Mouse (Mus musculus): ENCODE results near the gene Tuba1b. TPM values are rescaled to one million over a fixed set of nuclear protein-coding genes. Genes with fewer than 3 reads are reported as not detected.

The Tuba1b gene
- 1,224 TPM for polyA plus RNA-seq (2015; fragmentation: Illumina TruSeq; extraction: RNeasy Lipid Tissue Mini Kit (QIAGEN cat#74804); ENCODE audit: low read depth, low replicate concordance)

DNA sequence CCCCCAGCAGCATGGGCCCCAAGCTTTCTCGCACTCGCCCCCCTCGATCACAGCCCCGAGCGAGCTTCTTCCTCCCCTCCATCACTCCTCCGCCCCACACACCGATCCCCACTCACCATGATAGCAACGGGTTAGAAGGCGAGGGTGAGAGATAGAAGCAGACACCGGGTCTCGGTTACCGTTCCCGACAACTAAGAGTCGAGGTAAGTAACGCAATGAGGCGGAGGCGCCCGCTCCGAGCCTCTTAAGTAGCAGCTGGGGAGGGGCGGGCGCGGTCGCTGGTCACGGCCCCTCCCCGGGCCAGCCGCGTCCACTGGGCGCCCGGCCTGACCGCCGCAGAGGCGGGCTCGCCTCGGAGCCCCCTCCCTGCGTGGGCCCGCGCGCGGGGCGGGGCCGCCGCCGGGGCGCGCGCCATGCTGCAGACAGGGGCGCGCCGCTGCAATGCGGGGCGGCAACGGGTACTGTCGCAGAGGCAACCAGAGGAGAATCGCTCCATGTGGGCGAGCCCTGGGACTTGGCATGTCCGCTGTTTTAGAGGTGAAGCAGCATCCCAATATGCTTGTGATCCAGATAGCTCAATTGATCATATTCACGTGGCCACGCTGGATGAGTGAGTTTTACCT, at the start of gene Tuba1b:
Gene Tuba1b, minus strand, starts transcription at position 349 of the 623 bp plus-strand sequence.

DNA sequence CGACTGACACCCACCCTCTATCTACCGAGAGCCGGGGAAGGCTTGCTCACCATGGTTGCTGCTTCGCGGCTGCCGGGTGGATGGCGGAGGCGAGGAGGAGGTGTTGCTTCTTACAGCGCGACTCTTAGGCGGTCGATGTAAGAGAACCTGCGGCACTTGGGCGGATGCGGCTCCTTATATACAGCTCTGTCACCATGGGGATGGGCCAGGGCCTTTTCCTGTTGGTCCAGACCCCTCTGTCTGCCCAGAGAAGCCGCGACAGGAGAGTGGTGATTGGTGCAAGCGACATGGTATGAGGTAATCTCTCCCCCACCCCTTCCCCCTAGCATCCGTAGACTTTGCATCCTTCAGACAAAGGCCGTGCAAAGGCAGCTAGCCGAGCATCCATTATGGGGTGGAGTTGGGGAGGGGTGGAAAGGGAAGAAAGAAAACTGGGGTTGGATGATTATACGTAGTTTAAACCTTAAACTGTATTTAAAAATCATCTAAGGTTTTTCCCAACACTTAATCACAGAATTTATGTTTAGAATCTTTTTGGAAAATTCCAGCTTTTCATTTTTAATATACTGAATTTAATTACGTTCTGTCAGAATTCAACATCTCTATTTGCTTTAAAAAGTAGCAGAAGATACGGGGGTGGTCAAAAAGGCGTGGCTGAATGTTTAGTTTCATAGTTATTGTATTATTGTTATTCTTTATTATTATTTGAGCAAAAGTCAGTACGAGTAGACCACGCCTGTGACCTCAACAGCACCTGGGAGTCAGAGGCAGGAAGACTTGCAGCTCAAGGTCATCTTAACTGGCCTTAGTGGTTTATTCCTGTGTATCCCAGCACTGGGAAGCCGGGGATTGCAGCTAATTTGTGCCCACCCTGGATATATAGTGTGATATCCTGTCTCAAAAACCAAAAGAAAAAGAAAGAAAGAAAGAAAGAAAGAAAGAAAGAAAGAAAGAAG, 19.3 kb upstream of the Tuba1b start, which contains the start of the genes Gm49450 and Tuba1a:
Gene Gm49450, minus strand, starts transcription at position 151 of the 956 bp plus-strand sequence.
Gene Tuba1a, minus strand, starts transcription at position 303 of the 956 bp plus-strand sequence.

DNA sequence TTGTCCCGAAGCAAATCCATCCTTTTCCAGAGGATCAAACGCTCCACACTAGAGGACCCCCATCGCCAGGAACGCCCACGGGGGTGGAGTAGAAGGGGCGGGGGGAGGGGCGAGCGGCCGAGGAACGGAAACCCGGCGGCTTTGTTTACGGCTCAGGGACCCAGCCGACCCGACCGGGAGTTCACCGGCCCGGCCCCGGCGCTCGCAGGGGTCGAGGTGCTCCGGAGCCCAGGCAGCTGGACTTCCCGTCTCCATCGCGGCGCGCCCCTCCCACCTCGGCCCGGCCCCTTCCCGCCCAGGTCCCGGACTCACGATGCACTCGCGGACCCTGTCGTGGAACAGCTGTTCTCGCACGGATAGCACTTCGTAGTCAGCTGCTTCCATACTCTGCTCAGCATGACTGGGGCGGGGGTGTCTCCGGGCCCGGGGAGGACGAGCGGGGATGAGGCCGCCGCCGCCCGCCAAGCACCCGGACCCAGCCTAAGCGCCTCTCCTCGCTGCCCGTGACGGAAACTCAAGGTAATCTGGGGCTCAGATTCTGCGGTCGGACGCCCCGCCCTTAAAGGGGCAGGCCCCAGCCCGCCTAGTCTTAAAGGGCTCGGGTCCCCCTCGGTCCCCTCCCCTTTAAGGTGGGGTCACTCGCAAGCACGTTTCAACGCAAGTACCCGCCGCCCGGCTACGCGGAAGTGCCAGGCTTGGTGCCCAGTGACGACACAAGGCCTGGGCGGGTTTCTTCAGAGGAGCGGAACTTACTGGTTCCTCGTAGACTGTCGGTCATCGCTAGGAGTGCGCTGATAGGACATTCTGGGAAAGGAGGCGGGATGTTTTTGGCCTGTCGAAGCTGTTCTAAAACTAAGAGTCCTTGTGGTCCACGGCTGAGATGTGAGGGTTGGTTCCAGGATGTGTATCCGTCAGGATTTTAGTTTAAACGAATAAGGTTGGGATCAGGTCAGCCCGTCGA, 16.5 kb downstream of the Tuba1b start, which contains the start of gene Lmbr1l:
Gene Lmbr1l, minus strand, starts transcription at position 694 of the 961 bp plus-strand sequence.

GRCm38 (mm10) chr15:98897928-98898800, 36.2 kb downstream of the Tuba1b start, which contains the start of gene Dhh:
Gene Dhh, minus strand, starts transcription at chr15:98898540.

GRCm38 (mm10) chr15:98893940-98894745, 40.2 kb downstream of the Tuba1b start, which contains the start of gene Rhebl1:
Gene Rhebl1, minus strand, starts transcription at chr15:98894540.

Other genes starting within 250 kb of the Tuba1b start
- 6.9 TPM for gene Ccdc65, start 226.4 kb downstream of the Tuba1b start, polyA plus RNA-seq (2015; fragmentation: Illumina TruSeq; extraction: RNeasy Lipid Tissue Mini Kit (QIAGEN cat#74804); ENCODE audit: low read depth, low replicate concordance)
- gene Fkbp11, start 206.4 kb downstream of the Tuba1b start, polyA plus RNA-seq (2015; fragmentation: Illumina TruSeq; extraction: RNeasy Lipid Tissue Mini Kit (QIAGEN cat#74804); ENCODE audit: low read depth, low replicate concordance) = 3.3 TPM
- 497 TPM for gene Arf3, start 171.4 kb downstream of the Tuba1b start, polyA plus RNA-seq (2015; fragmentation: Illumina TruSeq; extraction: RNeasy Lipid Tissue Mini Kit (QIAGEN cat#74804); ENCODE audit: low read depth, low replicate concordance)
- 1.4 TPM for gene Wnt10b, start 156.4 kb downstream of the Tuba1b start, polyA plus RNA-seq (2015; fragmentation: Illumina TruSeq; extraction: RNeasy Lipid Tissue Mini Kit (QIAGEN cat#74804); ENCODE audit: low read depth, low replicate concordance)
- gene Wnt1, start 144.7 kb downstream of the Tuba1b start, polyA plus RNA-seq (2015; fragmentation: Illumina TruSeq; extraction: RNeasy Lipid Tissue Mini Kit (QIAGEN cat#74804); ENCODE audit: low read depth, low replicate concordance) = 0.18 TPM
- gene Ddn, start 125.1 kb downstream of the Tuba1b start, polyA plus RNA-seq (2015; fragmentation: Illumina TruSeq; extraction: RNeasy Lipid Tissue Mini Kit (QIAGEN cat#74804); ENCODE audit: low read depth, low replicate concordance) = 553 TPM
- gene Prkag1, start 103.0 kb downstream of the Tuba1b start, polyA plus RNA-seq (2015; fragmentation: Illumina TruSeq; extraction: RNeasy Lipid Tissue Mini Kit (QIAGEN cat#74804); ENCODE audit: low read depth, low replicate concordance) = 80.7 TPM
- gene Kmt2d, start 63.4 kb downstream of the Tuba1b start, polyA plus RNA-seq (2015; fragmentation: Illumina TruSeq; extraction: RNeasy Lipid Tissue Mini Kit (QIAGEN cat#74804); ENCODE audit: low read depth, low replicate concordance) = 21.3 TPM
- gene Rhebl1, start 40.0 kb downstream of the Tuba1b start, polyA plus RNA-seq (2015; fragmentation: Illumina TruSeq; extraction: RNeasy Lipid Tissue Mini Kit (QIAGEN cat#74804); ENCODE audit: low read depth, low replicate concordance) = 15.3 TPM
- gene Dhh, start 36.0 kb downstream of the Tuba1b start, polyA plus RNA-seq (2015; fragmentation: Illumina TruSeq; extraction: RNeasy Lipid Tissue Mini Kit (QIAGEN cat#74804); ENCODE audit: low read depth, low replicate concordance) = 0.10 TPM
- gene Lmbr1l, start 16.3 kb downstream of the Tuba1b start, polyA plus RNA-seq (2015; fragmentation: Illumina TruSeq; extraction: RNeasy Lipid Tissue Mini Kit (QIAGEN cat#74804); ENCODE audit: low read depth, low replicate concordance) = 12.2 TPM
- gene Gm49450, start 19.0 kb upstream of the Tuba1b start, polyA plus RNA-seq (2015; fragmentation: Illumina TruSeq; extraction: RNeasy Lipid Tissue Mini Kit (QIAGEN cat#74804); ENCODE audit: low read depth, low replicate concordance) = not detected
- gene Tuba1a, start 19.1 kb upstream of the Tuba1b start, polyA plus RNA-seq (2015; fragmentation: Illumina TruSeq; extraction: RNeasy Lipid Tissue Mini Kit (QIAGEN cat#74804); ENCODE audit: low read depth, low replicate concordance) = 2,104 TPM
- 5.4 TPM for gene Tuba1c, start 95.3 kb upstream of the Tuba1b start, polyA plus RNA-seq (2015; fragmentation: Illumina TruSeq; extraction: RNeasy Lipid Tissue Mini Kit (QIAGEN cat#74804); ENCODE audit: low read depth, low replicate concordance)
- 4.0 TPM for gene Prph, start 120.6 kb upstream of the Tuba1b start, polyA plus RNA-seq (2015; fragmentation: Illumina TruSeq; extraction: RNeasy Lipid Tissue Mini Kit (QIAGEN cat#74804); ENCODE audit: low read depth, low replicate concordance)
- not detected for gene Troap, start 140.0 kb upstream of the Tuba1b start, polyA plus RNA-seq (2015; fragmentation: Illumina TruSeq; extraction: RNeasy Lipid Tissue Mini Kit (QIAGEN cat#74804); ENCODE audit: low read depth, low replicate concordance)
- 1.6 TPM for gene C1ql4, start 153.3 kb upstream of the Tuba1b start, polyA plus RNA-seq (2015; fragmentation: Illumina TruSeq; extraction: RNeasy Lipid Tissue Mini Kit (QIAGEN cat#74804); ENCODE audit: low read depth, low replicate concordance)
- gene Dnajc22, start 158.6 kb upstream of the Tuba1b start, polyA plus RNA-seq (2015; fragmentation: Illumina TruSeq; extraction: RNeasy Lipid Tissue Mini Kit (QIAGEN cat#74804); ENCODE audit: low read depth, low replicate concordance) = 0.30 TPM
- gene Spats2, start 191.4 kb upstream of the Tuba1b start, polyA plus RNA-seq (2015; fragmentation: Illumina TruSeq; extraction: RNeasy Lipid Tissue Mini Kit (QIAGEN cat#74804); ENCODE audit: low read depth, low replicate concordance) = 23.8 TPM